Mouse (Mus musculus): ENCODE data around the gene Nfia. TPM values are rescaled to one million over a fixed set of nuclear protein-coding genes. Genes with fewer than 3 reads are reported as not detected.

The Nfia gene
- polyA plus RNA-seq, 1 experiment from 2014 or later: 49.2 TPM

GRCm38 (mm10) chr4:97785547-97786271 lies 13.2 kb downstream of the Nfia start:
- DNase-seq (ENCODE audit: low spot score) (no peak), ATAC-seq (ENCODE audit: low FRiP score) (no peak)
- 64% methylated on average over 8 of the region's 8 CpGs for WGBS
- Histone ChIP-seq H3K9me3 (ENCODE audit: control insufficient read depth, low read length) (no peaks in the 10 kb centered on the region), H3K9ac (no peak overlapping the region), H3K4me1 (replicated peaks; ENCODE audit: control insufficient read depth, insufficient read depth, low read length) (peaks cover 13% of the 10 kb centered on the region; the same call in 1 of the 2 replicates), H3K4me2 (replicated peaks) (peak overlapping the region; percentile 25), H3K27me3 (ENCODE audit: control insufficient read depth, insufficient read depth, low read length) (no peaks in the 10 kb centered on the region; the same call in 1 of the 2 replicates), H3K36me3 (replicated peaks; ENCODE audit: control insufficient read depth, insufficient read depth) (peaks cover 11% of the 10 kb centered on the region), H3K27ac (no peak overlapping the region; the same call in 1 of the 2 replicates), H3K4me3 (replicated peaks; ENCODE audit: low read length) (no peak overlapping the region)

GRCm38 (mm10) chr4:97786571-97786970 lies 14.0 kb downstream of the Nfia start:
- H3K27ac ChIP-seq: no peak overlapping the region
- WGBS: 51% methylated on average over 8 of the region's 8 CpGs
- peaks cover 13% of the 10 kb centered on the region; the same call in 1 of the 2 replicates for H3K4me1 ChIP-seq (replicated peaks; ENCODE audit: control insufficient read depth, insufficient read depth, low read length)
- no peaks in the 10 kb centered on the region; the same call in 1 of the 2 replicates for H3K27me3 ChIP-seq (ENCODE audit: control insufficient read depth, insufficient read depth, low read length)
- peaks cover 11% of the 10 kb centered on the region for H3K36me3 ChIP-seq (replicated peaks; ENCODE audit: control insufficient read depth, insufficient read depth)
- H3K4me2 ChIP-seq (replicated peaks): no peak overlapping the region
- no peak overlapping the region for H3K4me3 ChIP-seq (replicated peaks; ENCODE audit: low read length)
- DNase-seq (ENCODE audit: low spot score) (no peak), ATAC-seq (ENCODE audit: low FRiP score) (no peak)
- no peaks in the 10 kb centered on the region for H3K9me3 ChIP-seq (ENCODE audit: control insufficient read depth, low read length)
- H3K9ac ChIP-seq: no peak overlapping the region

GRCm38 (mm10) chr4:97787515-97787914 lies 15.0 kb downstream of the Nfia start:
- H3K36me3 ChIP-seq (replicated peaks; ENCODE audit: control insufficient read depth, insufficient read depth): peaks cover 11% of the 10 kb centered on the region
- 66% methylated on average over 3 of the region's 3 CpGs for WGBS
- ATAC-seq (ENCODE audit: low FRiP score) (no peak), DNase-seq (ENCODE audit: low spot score) (no peak)
- H3K4me2 ChIP-seq (replicated peaks): peak overlapping the region; percentile 18
- H3K4me1 ChIP-seq (replicated peaks; ENCODE audit: control insufficient read depth, insufficient read depth, low read length): peaks cover 11% of the 10 kb centered on the region; the same call in 1 of the 2 replicates
- no peaks in the 10 kb centered on the region; the same call in 1 of the 2 replicates for H3K27me3 ChIP-seq (ENCODE audit: control insufficient read depth, insufficient read depth, low read length)
- H3K27ac ChIP-seq: 0 out of 2 replicates have a peak overlapping the region, but pooled peaks have one; percentile 11
- no peak overlapping the region for H3K9ac ChIP-seq
- no peak overlapping the region for H3K4me3 ChIP-seq (replicated peaks; ENCODE audit: low read length)
- H3K9me3 ChIP-seq (ENCODE audit: control insufficient read depth, low read length): no peaks in the 10 kb centered on the region

- DNase-seq (ENCODE audit: low spot score) (no peak), ATAC-seq (ENCODE audit: low FRiP score) (no peak; the same call in 1 of the 2 replicates)
- Histone ChIP-seq H3K27ac (no peak overlapping the region), H3K9me3 (ENCODE audit: control insufficient read depth, low read length) (no peaks in the 10 kb centered on the region), H3K36me3 (replicated peaks; ENCODE audit: control insufficient read depth, insufficient read depth) (peaks cover 4% of the 10 kb centered on the region), H3K9ac (no peak overlapping the region), H3K4me1 (replicated peaks; ENCODE audit: control insufficient read depth, insufficient read depth, low read length) (peaks cover 9% of the 10 kb centered on the region; the same call in 1 of the 2 replicates), H3K27me3 (ENCODE audit: control insufficient read depth, insufficient read depth, low read length) (no peaks in the 10 kb centered on the region; the same call in 1 of the 2 replicates), H3K4me3 (replicated peaks; ENCODE audit: low read length) (no peak overlapping the region), H3K4me2 (replicated peaks) (no peak overlapping the region)
- WGBS: 59% methylated on average over 4 of the region's 4 CpGs
Measured at GRCm38 (mm10) chr4:97788537-97788936, 16.0 kb downstream of the Nfia start.

GRCm38 (mm10) chr4:97793931-97794330 lies 21.4 kb downstream of the Nfia start:
- Histone ChIP-seq H3K27me3 (ENCODE audit: control insufficient read depth, insufficient read depth, low read length) (no peaks in the 10 kb centered on the region), H3K36me3 (replicated peaks; ENCODE audit: control insufficient read depth, insufficient read depth) (no peaks in the 10 kb centered on the region), H3K27ac (no peak overlapping the region), H3K9ac (no peak overlapping the region), H3K4me1 (replicated peaks; ENCODE audit: control insufficient read depth, insufficient read depth, low read length) (peaks cover 14% of the 10 kb centered on the region; the same call in 1 of the 2 replicates), H3K9me3 (ENCODE audit: control insufficient read depth, low read length) (no peaks in the 10 kb centered on the region), H3K4me2 (replicated peaks) (no peak overlapping the region), H3K4me3 (replicated peaks; ENCODE audit: low read length) (no peak overlapping the region)
- DNase-seq (ENCODE audit: low spot score): no peak
- no peak for ATAC-seq (ENCODE audit: low FRiP score)
- WGBS: 67% methylated on average over 10 of the region's 10 CpGs

- Histone ChIP-seq H3K27ac (no peak overlapping the region), H3K9me3 (ENCODE audit: control insufficient read depth, low read length) (no peaks in the 10 kb centered on the region), H3K9ac (no peak overlapping the region), H3K36me3 (replicated peaks; ENCODE audit: control insufficient read depth, insufficient read depth) (no peaks in the 10 kb centered on the region), H3K4me2 (replicated peaks) (no peak overlapping the region), H3K27me3 (ENCODE audit: control insufficient read depth, insufficient read depth, low read length) (no peaks in the 10 kb centered on the region), H3K4me3 (replicated peaks; ENCODE audit: low read length) (no peak overlapping the region), H3K4me1 (replicated peaks; ENCODE audit: control insufficient read depth, insufficient read depth, low read length) (peaks cover 14% of the 10 kb centered on the region; the same call in 1 of the 2 replicates)
- DNase-seq (ENCODE audit: low spot score) (no peak), ATAC-seq (ENCODE audit: low FRiP score) (no peak)
- 82% methylated on average over 4 of the region's 4 CpGs for WGBS
Measured at GRCm38 (mm10) chr4:97794865-97795264, 22.3 kb downstream of the Nfia start.

- H3K27me3 ChIP-seq (ENCODE audit: control insufficient read depth, insufficient read depth, low read length): no peaks in the 10 kb centered on the region
- H3K36me3 ChIP-seq (replicated peaks; ENCODE audit: control insufficient read depth, insufficient read depth): no peaks in the 10 kb centered on the region
- ATAC-seq (ENCODE audit: low FRiP score): no peak
- H3K4me2 ChIP-seq (replicated peaks): no peak overlapping the region
- 59% methylated on average over 5 of the region's 5 CpGs for WGBS
- no peak for DNase-seq (ENCODE audit: low spot score)
- no peaks in the 10 kb centered on the region for H3K9me3 ChIP-seq (ENCODE audit: control insufficient read depth, low read length)
- 0 out of 2 replicates have a peak overlapping the region, but pooled peaks have one; percentile 9 for H3K27ac ChIP-seq
- H3K4me1 ChIP-seq (replicated peaks; ENCODE audit: control insufficient read depth, insufficient read depth, low read length): peaks cover 14% of the 10 kb centered on the region; the same call in 1 of the 2 replicates
- H3K4me3 ChIP-seq (replicated peaks; ENCODE audit: low read length): no peak overlapping the region
- no peak overlapping the region for H3K9ac ChIP-seq
Measured at GRCm38 (mm10) chr4:97795957-97796356, 23.4 kb downstream of the Nfia start.

GRCm38 (mm10) chr4:97796505-97796904 lies 24.0 kb downstream of the Nfia start:
- no peak overlapping the region for H3K27ac ChIP-seq

GRCm38 (mm10) chr4:97803791-97804190 lies 31.3 kb downstream of the Nfia start:
- peaks cover 4% of the 10 kb centered on the region; the same call in 1 of the 2 replicates for H3K4me1 ChIP-seq (replicated peaks; ENCODE audit: control insufficient read depth, insufficient read depth, low read length)
- no peak overlapping the region for H3K27ac ChIP-seq
- no peak for DNase-seq (ENCODE audit: low spot score)
- H3K9ac ChIP-seq: no peak overlapping the region
- H3K9me3 ChIP-seq (ENCODE audit: control insufficient read depth, low read length): peaks cover 8% of the 10 kb centered on the region; the same call in 1 of the 2 replicates
- no peaks in the 10 kb centered on the region for H3K27me3 ChIP-seq (ENCODE audit: control insufficient read depth, insufficient read depth, low read length)
- no peak overlapping the region for H3K4me3 ChIP-seq (replicated peaks; ENCODE audit: low read length)
- no peaks in the 10 kb centered on the region for H3K36me3 ChIP-seq (replicated peaks; ENCODE audit: control insufficient read depth, insufficient read depth)
- H3K4me2 ChIP-seq (replicated peaks): no peak overlapping the region
- WGBS: 47% methylated on average over 3 of the region's 3 CpGs
- ATAC-seq (ENCODE audit: low FRiP score): no peak

More at GRCm38 (mm10) chr4:97796505-97796904, 24.0 kb downstream of the Nfia start:
- H3K36me3 ChIP-seq (replicated peaks; ENCODE audit: control insufficient read depth, insufficient read depth): no peaks in the 10 kb centered on the region
- H3K9ac ChIP-seq: no peak overlapping the region
- H3K4me3 ChIP-seq (replicated peaks; ENCODE audit: low read length): no peak overlapping the region
- no peak overlapping the region for H3K4me2 ChIP-seq (replicated peaks)
- ATAC-seq (ENCODE audit: low FRiP score): no peak
- no peaks in the 10 kb centered on the region for H3K9me3 ChIP-seq (ENCODE audit: control insufficient read depth, low read length)
- DNase-seq (ENCODE audit: low spot score): no peak
- H3K27me3 ChIP-seq (ENCODE audit: control insufficient read depth, insufficient read depth, low read length): no peaks in the 10 kb centered on the region
- WGBS: 79% methylated on average over 10 of the region's 10 CpGs
- H3K4me1 ChIP-seq (replicated peaks; ENCODE audit: control insufficient read depth, insufficient read depth, low read length): peaks cover 14% of the 10 kb centered on the region; the same call in 1 of the 2 replicates
